Comparison of ENCODE assay signal across 27 mouse cellular contexts in the genomic region with DNA sequence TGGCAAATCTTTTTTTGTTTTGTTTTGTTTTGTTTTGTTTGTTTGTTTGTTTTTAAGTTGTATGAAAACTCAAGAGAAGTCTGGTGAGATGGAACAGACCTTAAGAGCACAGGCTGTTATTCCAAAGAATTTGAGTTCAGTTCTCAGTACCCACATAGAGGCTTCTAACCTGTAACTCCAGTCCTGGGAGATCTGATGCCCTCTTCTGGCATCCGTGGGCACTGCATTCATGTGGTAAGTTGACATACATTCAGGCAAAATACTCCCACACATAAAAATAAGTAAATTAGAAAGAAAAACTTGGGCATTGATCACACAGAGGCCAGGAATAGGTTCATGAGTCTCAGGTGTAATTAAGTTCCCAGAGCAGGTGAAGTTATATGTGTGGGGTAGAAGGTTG.
DNase-seq lines count a peak whose midpoint lies in the region; ATAC-seq and TF ChIP-seq lines count a peak whose summit lies in the region.
"Had no signal": no experiment of that assay in that cellular context is flagged by ENCODE, and none has a peak within 500 bp of the region (broad histone marks: within the 10 kb centered on the region; RNA-seq: fewer than 3 reads in every experiment).

No protein-coding gene starts in this region.

- no peak overlapping the region for H3K27ac ChIP-seq in layer of hippocampus, adult 2 months
- no peak overlapping the region for H3K27ac ChIP-seq in ES-E14 (ENCODE audit: insufficient read depth, low read depth, low read length, poor library complexity, severe bottlenecking)
- no peak overlapping the region for H3K27ac ChIP-seq in forebrain, embryonic 13.5 days
- H3K27ac ChIP-seq: embryonic facial prominence, embryonic 15.5 days; heart, embryonic 13.5 days; hindbrain, embryonic 14.5 days; kidney, postnatal 0 days; limb, embryonic 15.5 days; liver, embryonic 15.5 days; midbrain, embryonic 12.5 days; neural tube, embryonic 15.5 days; stomach, embryonic 15.5 days had no signal

- 61% methylated on average over 1 of the region's 1 CpGs for WGBS in forebrain, embryonic 13.5 days

- ATAC-seq in forebrain, embryonic 13.5 days: no peak
- ATAC-seq: forebrain, postnatal 0 days; lung, postnatal 0 days had no signal

- H3K4me3 ChIP-seq in layer of hippocampus, adult 2 months: no peak overlapping the region
- no peak overlapping the region for H3K4me3 ChIP-seq in ES-E14 (ENCODE audit: insufficient read depth in 1 of 2, low read depth in 1 of 2, low read length in 2 of 2, poor library complexity in 1 of 2, severe bottlenecking in 1 of 2)
- H3K4me3 ChIP-seq in forebrain, embryonic 13.5 days: no peak overlapping the region
- H3K4me3 ChIP-seq: embryonic facial prominence, embryonic 15.5 days; heart, embryonic 13.5 days; limb, embryonic 15.5 days; liver, embryonic 15.5 days; midbrain, embryonic 12.5 days; neural tube, embryonic 15.5 days; stomach, embryonic 15.5 days had no signal

- H3K4me1 ChIP-seq in ES-E14 (ENCODE audit: control insufficient read depth in 2 of 2, insufficient read depth in 2 of 2, low read length in 2 of 2, poor library complexity in 1 of 2): no peaks in the 10 kb centered on the region
- 0 out of 2 replicates have a peak, but pooled peaks cover 2% of the 10 kb centered on the region for H3K4me1 ChIP-seq in forebrain, embryonic 13.5 days
- H3K4me1 ChIP-seq: embryonic facial prominence, embryonic 15.5 days; heart, embryonic 13.5 days; limb, embryonic 15.5 days; liver, embryonic 15.5 days; midbrain, embryonic 12.5 days; neural tube, embryonic 15.5 days; stomach, embryonic 15.5 days had no signal

- H3K9me3 ChIP-seq in ES-E14 (ENCODE audit: control insufficient read depth, insufficient read depth, low read depth, low read length): no peaks in the 10 kb centered on the region
- H3K9me3 ChIP-seq in forebrain, embryonic 13.5 days (replicated peaks): no peaks in the 10 kb centered on the region
- H3K9me3 ChIP-seq: embryonic facial prominence, embryonic 15.5 days; heart, embryonic 13.5 days; limb, embryonic 15.5 days; liver, embryonic 15.5 days; midbrain, embryonic 12.5 days; neural tube, embryonic 15.5 days; stomach, embryonic 15.5 days had no signal

- peak; percentile 35 for TF ChIP-seq CTCF in layer of hippocampus, adult 2 months (conservative IDR thresholded peaks at IDR 0.05)

- H3K9ac ChIP-seq in ES-E14 (ENCODE audit: insufficient read depth, low read depth, low read length, poor library complexity, severe bottlenecking): no peak overlapping the region
- H3K9ac ChIP-seq in forebrain, embryonic 13.5 days: no peak overlapping the region
- H3K9ac ChIP-seq: embryonic facial prominence, embryonic 15.5 days; forebrain, postnatal 0 days; heart, embryonic 13.5 days; hindbrain, embryonic 14.5 days; limb, embryonic 15.5 days; liver, embryonic 15.5 days; midbrain, embryonic 12.5 days; neural tube, embryonic 15.5 days; stomach, embryonic 15.5 days had no signal

- in situ Hi-C loops in ES-E14 (cut with MboI; ENCODE audit: low sequenced_read_pairs in 2 of 2, unreplicated experiment in 2 of 2): no loop called here

- H3K4me2 ChIP-seq in forebrain, embryonic 13.5 days: no peak overlapping the region
- H3K4me2 ChIP-seq: embryonic facial prominence, embryonic 15.5 days; heart, embryonic 13.5 days; hindbrain, embryonic 14.5 days; limb, embryonic 15.5 days; liver, embryonic 15.5 days; midbrain, embryonic 12.5 days; neural tube, embryonic 15.5 days; stomach, embryonic 15.5 days had no signal

- H3K36me3 ChIP-seq in ES-E14 (ENCODE audit: control insufficient read depth, insufficient read depth, low read length, poor library complexity, severe bottlenecking): no peaks in the 10 kb centered on the region
- H3K36me3 ChIP-seq in forebrain, embryonic 13.5 days (ENCODE audit: poor library complexity, severe bottlenecking): no peaks in the 10 kb centered on the region
- H3K36me3 ChIP-seq: embryonic facial prominence, embryonic 15.5 days; heart, embryonic 13.5 days; limb, embryonic 15.5 days; liver, embryonic 15.5 days; midbrain, embryonic 12.5 days; neural tube, embryonic 15.5 days; stomach, embryonic 15.5 days had no signal

- DNase-seq in layer of hippocampus, adult 2 months (ENCODE audit: low spot score in 2 of 2): no peak
- no peak for DNase-seq in layer of hippocampus, adult 18-20 months (ENCODE audit: low spot score in 2 of 2)
- DNase-seq in A20 (ENCODE audit: low read depth, low spot score) (peak; percentile 28), ES-E14 (ENCODE audit: low read depth, low spot score) (peak; percentile 24)
- peak; percentile 29 for DNase-seq in induced T-regulatory cell, adult 2 months (ENCODE audit: low read depth)
- DNase-seq in testis, postnatal 14 days (ENCODE audit: low spot score): no peak
- DNase-seq in frontal cortex, postnatal 10 days (ENCODE audit: low spot score in 2 of 2): no peak
- DNase-seq: adrenal gland, postnatal 25 days; cerebellum, adult 11-12 months; cerebellum, postnatal 14 days; embryo, embryonic 11 days; forebrain, postnatal 0 days; kidney, adult 18-20 months; layer of hippocampus, postnatal 36 days; right cerebral cortex, postnatal 14 days; spleen, adult 18-20 months had no signal

- no peaks in the 10 kb centered on the region for H3K27me3 ChIP-seq in forebrain, embryonic 13.5 days
- H3K27me3 ChIP-seq: embryonic facial prominence, embryonic 15.5 days; heart, embryonic 13.5 days; limb, embryonic 15.5 days; liver, embryonic 15.5 days; midbrain, embryonic 12.5 days; neural tube, embryonic 15.5 days; stomach, embryonic 15.5 days had no signal

TF ChIP-seq in ES-E14, 5 proteins besides CTCF, POLR2A, EP300 and RAD21:
- TF ChIP-seq HCFC1 (IDR thresholded peaks at IDR 0.05; ENCODE audit: borderline replicate concordance, insufficient read depth, low read length): no peak
- 0 out of 2 replicates have a peak, but pooled peaks have one; percentile 38 for TF ChIP-seq ZC3H11A (IDR thresholded peaks at IDR 0.05; ENCODE audit: borderline replicate concordance, low read depth, low read length)
- TF ChIP-seq CHD2 (IDR thresholded peaks at IDR 0.05; ENCODE audit: low read depth, low read length): no peak
TF ChIP-seq in ES-E14: peak in this region for 1.

Comparison
In these comparisons a context has a peak if more than half of its experiments do, and no peak if none do; other contexts are left out.
1. DNase-seq: peak in A20 (single experiment), ES-E14 (single experiment) and induced T-regulatory cell, adult 2 months (single experiment); none in layer of hippocampus, adult 2 months (0 of 2), layer of hippocampus, adult 18-20 months (0 of 2), testis, postnatal 14 days (single experiment) and frontal cortex, postnatal 10 days (0 of 2).